Mouse (Mus musculus): ENCODE results near the gene Rps24.

Gene Rps24

GRCm38 (mm10) chr14:24512527-24513161 is 25.7 kb downstream of the Rps24 start:
- DNase-seq (ENCODE audit: low spot score in 2 of 2), result no peak

DNA sequence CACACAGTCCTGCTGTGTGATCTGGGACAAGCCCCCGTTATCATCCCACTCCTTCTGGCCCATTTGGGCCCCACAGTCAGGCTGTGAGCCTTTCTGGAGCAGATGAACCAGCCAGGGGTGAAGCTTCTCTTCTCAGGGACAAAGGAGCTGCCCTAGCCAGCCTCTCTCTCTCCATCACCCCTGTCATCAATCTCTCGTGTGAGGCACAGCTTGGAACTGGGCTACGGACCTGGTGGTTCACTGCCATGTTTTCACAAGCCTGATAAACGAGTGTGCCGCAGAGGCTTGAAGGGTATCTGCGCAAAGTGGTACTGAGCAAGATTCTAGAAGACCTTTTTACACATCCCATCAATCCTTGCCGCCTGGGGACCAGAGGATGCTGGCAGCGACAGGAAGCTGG is 34.7 kb downstream of the Rps24 start:
- no peak for DNase-seq (ENCODE audit: low spot score in 2 of 2)

DNA sequence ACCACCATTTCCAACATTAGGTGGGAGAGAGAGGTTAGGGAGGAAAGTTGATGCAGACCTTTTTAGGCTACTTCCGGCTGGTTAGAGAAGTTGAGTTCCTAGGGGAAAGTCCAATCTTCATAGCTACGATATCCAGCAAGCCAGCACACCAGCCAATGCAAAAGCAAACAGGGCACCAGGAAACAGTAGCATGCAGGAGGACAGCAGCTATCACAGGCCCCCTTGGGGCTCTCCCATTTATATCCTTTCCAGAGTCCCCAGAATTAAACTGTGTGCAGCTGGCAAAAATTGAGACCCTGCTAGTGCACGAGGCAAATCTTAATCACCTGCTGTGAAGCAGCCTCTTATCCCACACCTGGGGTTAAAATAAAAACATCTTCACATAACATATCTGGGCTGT is 38.2 kb downstream of the Rps24 start:
- no peak for DNase-seq (ENCODE audit: low spot score in 2 of 2)

- no peak for DNase-seq (ENCODE audit: low spot score in 2 of 2)
These were observed 38.9 kb downstream of the Rps24 start for GRCm38 (mm10) chr14:24525677-24526415.

DNA sequence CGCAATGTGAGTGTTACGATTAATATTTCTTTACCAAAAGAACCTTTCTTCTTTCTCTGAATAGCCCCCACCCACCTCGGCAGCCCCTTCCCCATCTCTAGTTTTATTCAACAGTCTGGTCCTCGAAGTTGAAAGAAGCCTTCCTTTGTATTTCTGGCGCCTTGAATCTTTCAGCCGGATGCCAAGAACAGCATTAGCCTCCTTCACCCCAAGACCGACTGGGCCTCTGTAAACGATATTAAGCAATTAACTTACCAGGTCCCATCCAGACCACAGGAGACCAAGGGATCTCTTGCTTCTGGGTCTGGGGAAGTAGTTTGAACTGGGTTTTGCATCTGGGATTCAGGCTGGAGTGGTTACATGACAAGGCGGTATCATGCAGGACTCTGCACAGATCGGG is 39.5 kb downstream of the Rps24 start:
- DNase-seq (ENCODE audit: low spot score in 2 of 2), result no peak

DNA sequence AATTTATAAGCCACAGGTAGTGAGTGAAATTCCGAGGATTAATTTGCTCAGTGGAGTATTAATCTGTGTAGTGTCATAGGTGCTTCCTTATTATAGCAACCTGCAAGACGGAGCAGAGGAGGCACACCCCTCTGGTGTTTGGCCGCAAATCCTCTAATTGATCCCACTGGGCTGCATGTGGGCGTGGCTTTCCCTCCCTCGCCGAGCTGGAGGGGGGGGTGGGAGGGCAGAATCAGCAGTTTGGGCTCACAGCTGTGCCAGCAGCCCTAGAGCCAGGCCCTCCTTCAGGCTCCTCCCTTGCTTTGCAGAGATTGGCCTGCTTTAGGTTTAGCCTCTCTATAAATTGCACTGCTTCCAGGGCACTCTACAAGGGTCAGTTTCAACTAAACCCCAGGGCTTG is 43.3 kb downstream of the Rps24 start:
- no peak for DNase-seq (ENCODE audit: low spot score in 2 of 2)

GRCm38 (mm10) chr14:24534865-24535545 is 48.1 kb downstream of the Rps24 start:
- DNase-seq (ENCODE audit: low spot score in 2 of 2), result no peak

DNA sequence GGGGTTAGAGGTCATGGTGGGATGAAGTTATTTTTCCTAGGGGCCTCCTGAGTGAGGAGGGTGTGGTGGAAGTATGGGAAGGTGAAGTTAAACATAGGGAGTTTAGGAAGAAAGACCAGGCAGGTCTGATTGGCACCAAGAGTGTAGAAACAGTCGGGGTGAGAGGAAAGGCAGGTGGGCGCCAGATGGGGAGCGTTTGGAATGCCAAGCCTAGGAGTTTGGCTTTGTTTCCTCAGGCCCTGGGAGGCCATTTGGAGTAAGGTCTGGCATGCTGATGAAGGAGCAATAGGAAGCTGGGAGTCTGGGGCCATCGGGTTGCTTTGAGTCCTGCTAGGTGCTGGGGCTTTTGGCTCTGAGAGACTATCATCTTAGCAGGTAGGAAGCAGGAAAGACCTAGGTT is 56.0 kb downstream of the Rps24 start:
- DNase-seq (ENCODE audit: low spot score in 2 of 2), result no peak

- no peak for DNase-seq (ENCODE audit: low spot score in 2 of 2)
These were observed 57.1 kb downstream of the Rps24 start for GRCm38 (mm10) chr14:24544057-24544456.
